Mouse (Mus musculus): ENCODE data around the gene Ptpn22. TPM values are rescaled to one million over a fixed set of nuclear protein-coding genes. Genes with fewer than 3 reads are reported as not detected.
"Not testable (repeated sequence)": the region's sequence is repeated elsewhere in the genome, so short reads cannot be mapped to it uniquely, and the experiment has no call there.

Ptpn22 gene
- 0.58 and 0.73 TPM in 2 replicates for polyA plus RNA-seq (2015; fragmentation: Nextera tagmentation; extraction: Ambion mirVana)

- 68% methylated on average over 12 of the region's 12 CpGs for WGBS
- ATAC-seq (replicated peaks; ENCODE audit: low FRiP score) = no peak
- H3K36me3 ChIP-seq = no peaks in the 10 kb centered on the region
- H3K9me3 ChIP-seq (replicated peaks) = no peaks in the 10 kb centered on the region
- H3K4me3 ChIP-seq (replicated peaks) = no peak within 1 kb of the TSS
- 0 out of 2 replicates have a peak, but pooled peaks cover 6% of the 10 kb centered on the region for H3K4me1 ChIP-seq
- H3K4me2 ChIP-seq = no peak within 1 kb of the TSS
- no peak within 1 kb of the TSS for H3K9ac ChIP-seq
- no peaks in the 10 kb centered on the region for H3K27me3 ChIP-seq
- H3K27ac ChIP-seq = no peak within 1 kb of the TSS
These were observed at the start of gene Ptpn22 for GRCm38 (mm10) chr3:103858881-103859801. Ptpn22 (plus strand) TSS chr3:103859795.

GRCm38 (mm10) chr3:103809799-103810150 lies 49.8 kb upstream of the Ptpn22 start:
- Histone ChIP-seq H3K27ac (peak overlapping the region; percentile 96), H3K9ac (peak overlapping the region; percentile 80), H3K27me3 (no peaks in the 10 kb centered on the region), H3K9me3 (replicated peaks) (no peaks in the 10 kb centered on the region), H3K4me3 (replicated peaks) (peak overlapping the region; percentile 88), H3K36me3 (peaks cover 40% of the 10 kb centered on the region), H3K4me2 (peak overlapping the region; percentile 74), H3K4me1 (peaks cover 17% of the 10 kb centered on the region)
- 2% methylated on average over 14 of the region's 14 CpGs for WGBS
- peak; percentile 61; the same call in 1 of the 2 replicates for ATAC-seq (replicated peaks; ENCODE audit: low FRiP score)

DNA sequence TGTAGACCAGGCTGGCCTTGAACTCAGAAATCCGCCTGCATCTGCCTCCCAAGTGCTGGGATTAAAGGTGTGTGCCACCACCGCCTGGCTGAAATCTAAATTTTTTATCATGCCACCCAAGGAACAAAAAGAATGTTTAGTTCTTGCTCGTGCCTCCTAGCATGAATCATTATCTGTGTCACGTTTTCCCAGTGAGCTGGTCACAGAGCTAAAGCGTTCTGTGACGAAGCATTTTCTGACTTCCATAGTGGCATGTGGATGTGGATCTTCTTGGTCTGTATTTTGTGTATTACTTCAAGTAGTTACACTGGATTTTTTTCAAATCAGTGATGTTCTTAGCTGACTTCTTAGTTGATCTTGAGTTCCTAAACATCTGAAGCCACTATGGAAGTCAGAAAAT lies 48.6 kb upstream of the Ptpn22 start:
- no peak overlapping the region for H3K27ac ChIP-seq
- H3K9me3 ChIP-seq (replicated peaks) = no peaks in the 10 kb centered on the region
- ATAC-seq (replicated peaks; ENCODE audit: low FRiP score) = no peak
- no peak overlapping the region for H3K9ac ChIP-seq
- peaks cover 17% of the 10 kb centered on the region for H3K4me1 ChIP-seq
- WGBS = 87% methylated on average over 6 of the region's 6 CpGs
- no peak overlapping the region for H3K4me3 ChIP-seq (replicated peaks)
- H3K4me2 ChIP-seq = peak overlapping the region; percentile 74; the same call in 1 of the 2 replicates
- peaks cover 41% of the 10 kb centered on the region for H3K36me3 ChIP-seq
- no peaks in the 10 kb centered on the region for H3K27me3 ChIP-seq

DNA sequence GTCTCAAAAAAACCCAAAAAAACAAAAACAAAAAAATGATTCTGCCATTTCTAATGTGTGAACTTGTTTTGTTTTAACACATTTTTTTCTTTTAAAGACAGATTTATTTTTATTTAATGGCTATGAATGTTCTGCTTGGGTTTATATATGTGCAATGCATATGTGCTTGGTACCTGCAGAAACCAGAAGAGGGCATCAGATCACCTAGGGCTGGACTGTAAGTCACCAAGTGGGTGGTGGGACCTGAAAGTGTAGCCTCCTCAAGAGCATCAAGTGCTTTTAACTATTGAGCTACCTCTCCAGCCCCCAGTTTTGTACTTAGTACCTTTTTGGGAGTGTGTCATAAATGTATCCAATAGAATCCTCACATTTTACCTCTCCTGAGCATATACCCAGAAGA lies 32.0 kb upstream of the Ptpn22 start:
- H3K27ac ChIP-seq = no peak overlapping the region
- H3K9me3 ChIP-seq (replicated peaks) = no peaks in the 10 kb centered on the region
- H3K27me3 ChIP-seq = no peaks in the 10 kb centered on the region
- no peaks in the 10 kb centered on the region for H3K4me1 ChIP-seq
- H3K4me2 ChIP-seq = no peak overlapping the region
- H3K36me3 ChIP-seq = peaks cover 7% of the 10 kb centered on the region
- no peak for ATAC-seq (replicated peaks; ENCODE audit: low FRiP score)
- H3K4me3 ChIP-seq (replicated peaks) = no peak overlapping the region
- no peak overlapping the region for H3K9ac ChIP-seq

GRCm38 (mm10) chr3:103829036-103829435 lies 30.6 kb upstream of the Ptpn22 start:
- Histone ChIP-seq H3K4me2 (no peak overlapping the region), H3K9ac (no peak overlapping the region), H3K4me1 (no peaks in the 10 kb centered on the region), H3K9me3 (replicated peaks) (no peaks in the 10 kb centered on the region), H3K27ac (no peak overlapping the region), H3K4me3 (replicated peaks) (no peak overlapping the region), H3K27me3 (no peaks in the 10 kb centered on the region), H3K36me3 (no peaks in the 10 kb centered on the region)
- no peak for ATAC-seq (replicated peaks; ENCODE audit: low FRiP score)
- 78% methylated on average over 3 of the region's 3 CpGs for WGBS

GRCm38 (mm10) chr3:103830681-103831080 lies 28.9 kb upstream of the Ptpn22 start:
- H3K36me3 ChIP-seq; H3K9me3 ChIP-seq (replicated peaks); H3K4me3 ChIP-seq (replicated peaks); H3K27ac ChIP-seq; ATAC-seq (replicated peaks; ENCODE audit: low FRiP score); H3K9ac ChIP-seq; H3K4me2 ChIP-seq; H3K4me1 ChIP-seq; H3K27me3 ChIP-seq: not testable (repeated sequence)
- WGBS = 75% methylated on average over 1 of the region's 1 CpGs

DNA sequence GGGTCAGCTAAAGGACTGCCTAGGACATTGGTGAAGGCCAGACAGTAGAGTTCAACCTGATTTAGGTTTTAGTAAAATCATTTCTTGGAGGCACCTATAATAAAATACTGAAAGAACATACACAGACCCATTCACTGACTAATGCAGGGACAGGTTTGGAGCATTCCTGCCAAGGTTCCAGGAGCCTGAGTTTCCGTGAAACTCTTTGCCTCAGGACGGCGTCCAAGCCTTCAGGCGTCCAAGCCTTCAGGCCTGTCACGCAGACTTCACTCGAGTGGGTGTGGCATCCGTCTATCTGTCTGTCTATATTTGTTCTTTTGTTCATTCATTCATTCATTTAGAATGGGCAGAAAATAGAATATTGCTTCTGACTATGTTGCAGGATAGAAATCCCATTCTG lies 28.4 kb upstream of the Ptpn22 start:
- 87% methylated on average over 7 of the region's 7 CpGs for WGBS
- Histone ChIP-seq H3K27ac (no peak overlapping the region), H3K27me3 (no peaks in the 10 kb centered on the region), H3K9ac (no peak overlapping the region), H3K4me3 (replicated peaks) (no peak overlapping the region), H3K4me2 (no peak overlapping the region), H3K36me3 (no peaks in the 10 kb centered on the region), H3K9me3 (replicated peaks) (no peaks in the 10 kb centered on the region), H3K4me1 (no peaks in the 10 kb centered on the region)
- no peak for ATAC-seq (replicated peaks; ENCODE audit: low FRiP score)

DNA sequence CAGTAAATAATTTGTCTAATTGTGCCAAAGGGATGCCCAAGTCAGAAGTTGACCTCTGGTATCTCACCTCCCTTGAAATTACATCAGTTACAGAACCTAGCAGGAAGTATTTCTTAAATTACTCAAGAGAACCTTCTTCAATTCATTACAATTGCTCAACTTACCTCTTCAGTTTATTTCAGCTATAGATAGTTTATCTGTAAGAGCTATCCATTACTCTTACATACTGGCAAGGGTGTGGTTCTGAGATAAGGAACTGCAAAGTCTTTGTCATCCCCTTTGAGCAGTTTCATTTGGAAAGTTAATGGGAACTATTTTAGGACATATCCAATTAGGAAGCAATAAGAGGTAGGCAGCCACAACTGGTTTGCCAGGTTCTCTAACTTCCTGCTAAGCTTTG lies 27.2 kb upstream of the Ptpn22 start, which contains the start of gene Bcl2l15:
TSS of gene Bcl2l15 (plus strand) at position 176 of the 400 bp plus-strand sequence.
- H3K9ac ChIP-seq = no peak within 1 kb of the TSS
- H3K4me1 ChIP-seq = no peaks in the 10 kb centered on the region
- no peaks in the 10 kb centered on the region for H3K27me3 ChIP-seq
- no peaks in the 10 kb centered on the region for H3K36me3 ChIP-seq
- no peak within 1 kb of the TSS for H3K4me2 ChIP-seq
- no peak for ATAC-seq (replicated peaks; ENCODE audit: low FRiP score)
- H3K9me3 ChIP-seq (replicated peaks) = no peaks in the 10 kb centered on the region
- no peak within 1 kb of the TSS for H3K27ac ChIP-seq
- H3K4me3 ChIP-seq (replicated peaks) = no peak within 1 kb of the TSS

DNA sequence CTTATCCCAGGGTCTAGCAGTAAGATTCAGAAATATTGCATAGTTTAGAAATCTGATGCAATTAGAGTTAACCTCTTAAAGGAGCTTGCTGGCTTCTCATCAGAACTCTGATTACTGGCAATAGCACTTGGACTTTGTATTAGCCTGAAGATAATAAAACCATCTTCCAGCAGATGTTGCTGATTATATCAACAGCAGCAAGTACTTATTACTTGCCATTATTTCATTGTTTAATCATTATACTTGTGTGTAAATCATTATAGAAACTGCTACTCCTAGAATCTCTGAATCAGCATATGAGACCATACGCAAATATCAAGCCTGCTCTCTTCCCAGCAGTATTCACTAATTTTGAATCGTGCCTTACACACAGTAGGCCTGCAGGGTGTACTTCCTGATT lies 25.6 kb upstream of the Ptpn22 start:
- Histone ChIP-seq H3K4me2 (no peak overlapping the region), H3K27ac (no peak overlapping the region), H3K9me3 (replicated peaks) (no peaks in the 10 kb centered on the region), H3K27me3 (no peaks in the 10 kb centered on the region), H3K4me3 (replicated peaks) (no peak overlapping the region), H3K9ac (no peak overlapping the region), H3K4me1 (no peaks in the 10 kb centered on the region), H3K36me3 (no peaks in the 10 kb centered on the region)
- 91% methylated on average over 2 of the region's 2 CpGs for WGBS
- ATAC-seq (replicated peaks; ENCODE audit: low FRiP score) = no peak

GRCm38 (mm10) chr3:103835272-103835950 lies 24.2 kb upstream of the Ptpn22 start:
- H3K27ac ChIP-seq = no peak overlapping the region
- H3K9ac ChIP-seq = no peak overlapping the region
- ATAC-seq (replicated peaks; ENCODE audit: low FRiP score) = no peak
- H3K4me2 ChIP-seq = no peak overlapping the region
- H3K4me3 ChIP-seq (replicated peaks) = no peak overlapping the region
- no peaks in the 10 kb centered on the region for H3K36me3 ChIP-seq
- H3K4me1 ChIP-seq = no peaks in the 10 kb centered on the region
- H3K27me3 ChIP-seq = no peaks in the 10 kb centered on the region
- no peaks in the 10 kb centered on the region for H3K9me3 ChIP-seq (replicated peaks)
- 80% methylated on average over 6 of the region's 6 CpGs for WGBS

GRCm38 (mm10) chr3:103835951-103836310 lies 23.7 kb upstream of the Ptpn22 start:
- 80% methylated on average over 10 of the region's 10 CpGs for WGBS
- no peak overlapping the region for H3K4me3 ChIP-seq (replicated peaks)
- ATAC-seq (replicated peaks; ENCODE audit: low FRiP score) = no peak

GRCm38 (mm10) chr3:103836453-103836852 lies 23.1 kb upstream of the Ptpn22 start:
- 97% methylated on average over 5 of the region's 5 CpGs for WGBS

More at GRCm38 (mm10) chr3:103835951-103836310, 23.7 kb upstream of the Ptpn22 start:
- H3K36me3 ChIP-seq = no peaks in the 10 kb centered on the region
- H3K27me3 ChIP-seq = no peaks in the 10 kb centered on the region
- no peak overlapping the region for H3K27ac ChIP-seq
- H3K9ac ChIP-seq = no peak overlapping the region
- no peak overlapping the region for H3K4me2 ChIP-seq
- H3K4me1 ChIP-seq = no peaks in the 10 kb centered on the region
- 0 out of 2 replicates have a peak, but pooled peaks cover 3% of the 10 kb centered on the region for H3K9me3 ChIP-seq (replicated peaks)

More at GRCm38 (mm10) chr3:103836453-103836852, 23.1 kb upstream of the Ptpn22 start:
- Histone ChIP-seq H3K9me3 (replicated peaks) (0 out of 2 replicates have a peak, but pooled peaks cover 3% of the 10 kb centered on the region), H3K4me1 (no peaks in the 10 kb centered on the region), H3K27me3 (no peaks in the 10 kb centered on the region), H3K9ac (no peak overlapping the region), H3K4me2 (no peak overlapping the region), H3K36me3 (no peaks in the 10 kb centered on the region), H3K27ac (no peak overlapping the region), H3K4me3 (replicated peaks) (no peak overlapping the region)
- no peak for ATAC-seq (replicated peaks; ENCODE audit: low FRiP score)

Data from kidney, embryonic 15.5 days (tissue).